Mouse (Mus musculus): ENCODE measurements around the gene Cpne1. TPM values are rescaled to one million over a fixed set of nuclear protein-coding genes. Genes with fewer than 3 reads are reported as not detected.
"Not testable (repeated sequence)": the region's sequence is repeated elsewhere in the genome, so short reads cannot be mapped to it uniquely, and the experiment has no call there.

Gene Cpne1
- polyA plus RNA-seq, 1 experiment from 2014 or later, result 73.9 TPM

- Histone ChIP-seq H3K4me1 (replicated peaks) (no peaks in the 10 kb centered on the region), H3K9me3 (no peaks in the 10 kb centered on the region), H3K9ac (replicated peaks) (no peak within 1 kb of the TSS), H3K4me2 (no peak within 1 kb of the TSS), H3K27me3 (no peaks in the 10 kb centered on the region), H3K27ac (no peak within 1 kb of the TSS), H3K36me3 (peaks cover 47% of the 10 kb centered on the region; the same call in 1 of the 2 replicates), H3K4me3 (replicated peaks) (no peak within 1 kb of the TSS)
- WGBS, result 94% methylated on average over 5 of the region's 5 CpGs
- no peak for ATAC-seq (ENCODE audit: insufficient number of reproducible peaks, insufficient read depth, low FRiP score, low TSS enrichment, low read depth)
Observed at GRCm38 (mm10) chr2:156126992-156127391, 15.2 kb upstream of the Cpne1 start, which contains the start of gene Gm28036. Gene Gm28036, minus strand, starts transcription at chr2:156127092.

GRCm38 (mm10) chr2:156123731-156124130 lies 12.0 kb upstream of the Cpne1 start:
- ATAC-seq (ENCODE audit: insufficient number of reproducible peaks, insufficient read depth, low FRiP score, low TSS enrichment, low read depth), result no peak
- no peaks in the 10 kb centered on the region for H3K27me3 ChIP-seq
- 94% methylated on average over 5 of the region's 5 CpGs for WGBS
- H3K9me3 ChIP-seq, result no peaks in the 10 kb centered on the region
- H3K9ac ChIP-seq (replicated peaks), result no peak overlapping the region
- no peak overlapping the region for H3K4me2 ChIP-seq
- no peak overlapping the region for H3K4me3 ChIP-seq (replicated peaks)
- H3K4me1 ChIP-seq (replicated peaks), result no peaks in the 10 kb centered on the region
- H3K36me3 ChIP-seq, result peaks cover 37% of the 10 kb centered on the region; the same call in 1 of the 2 replicates
- no peak overlapping the region for H3K27ac ChIP-seq

DNA sequence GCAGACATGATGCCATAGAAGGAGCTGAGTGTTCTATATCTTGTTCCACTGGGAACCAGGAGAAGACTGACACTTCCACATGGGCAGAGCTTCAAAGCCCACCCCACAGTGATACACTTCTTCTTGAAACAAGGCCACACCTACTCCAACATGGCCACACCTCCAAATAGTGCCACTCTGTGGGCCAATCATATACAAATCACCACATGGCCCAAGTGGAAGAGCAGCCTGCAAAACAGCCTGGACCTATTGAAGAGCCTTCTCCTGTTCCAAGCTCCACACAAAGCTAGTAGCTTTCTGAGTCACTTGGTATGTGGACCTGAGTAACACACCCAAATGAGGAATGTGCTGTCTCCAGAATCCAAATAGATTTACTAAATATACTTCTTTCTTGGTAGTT lies 7.8 kb upstream of the Cpne1 start:
- no peaks in the 10 kb centered on the region for H3K4me1 ChIP-seq (replicated peaks)
- no peaks in the 10 kb centered on the region for H3K9me3 ChIP-seq
- ATAC-seq (ENCODE audit: insufficient number of reproducible peaks, insufficient read depth, low FRiP score, low TSS enrichment, low read depth), result no peak
- no peaks in the 10 kb centered on the region for H3K27me3 ChIP-seq
- H3K27ac ChIP-seq, result no peak overlapping the region
- peaks cover 8% of the 10 kb centered on the region; the same call in 1 of the 2 replicates for H3K36me3 ChIP-seq
- no peak overlapping the region for H3K9ac ChIP-seq (replicated peaks)
- no peak overlapping the region for H3K4me2 ChIP-seq
- no peak overlapping the region for H3K4me3 ChIP-seq (replicated peaks)

DNA sequence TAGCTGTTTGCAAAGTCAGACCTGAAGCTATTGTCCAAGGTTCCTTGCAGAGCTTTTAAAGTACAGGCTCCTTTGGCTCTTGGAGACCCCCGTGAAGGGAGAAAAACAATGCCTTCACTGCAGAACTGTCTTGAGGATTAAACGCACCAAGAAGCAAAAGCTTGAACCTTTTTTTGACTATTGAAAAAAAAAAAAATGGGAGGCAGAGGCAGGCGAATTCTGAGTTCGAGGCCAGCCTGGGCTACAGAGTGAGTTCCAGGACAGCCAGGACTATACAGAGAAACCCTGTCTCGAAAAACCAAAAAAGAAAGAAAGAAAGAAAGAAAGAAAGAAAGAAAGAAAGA lies 287 bp upstream of the Cpne1 start:
- Histone ChIP-seq H3K27ac (peak overlapping the region; percentile 94), H3K4me3 (replicated peaks) (peak overlapping the region; percentile 94), H3K4me2 (peak overlapping the region; percentile 47), H3K9ac (replicated peaks) (peak overlapping the region; percentile 98)
- not testable (repeated sequence) for H3K27me3 ChIP-seq; H3K9me3 ChIP-seq; H3K36me3 ChIP-seq; H3K4me1 ChIP-seq (replicated peaks); ATAC-seq (ENCODE audit: insufficient number of reproducible peaks, insufficient read depth, low FRiP score, low TSS enrichment, low read depth)
- WGBS, result 25% methylated on average over 5 of the region's 5 CpGs

GRCm38 (mm10) chr2:156110627-156111357 lies 973 bp downstream of the Cpne1 start:
- peak; percentile 59; the same call in 1 of the 2 replicates for ATAC-seq (ENCODE audit: insufficient number of reproducible peaks, insufficient read depth, low FRiP score, low TSS enrichment, low read depth)
- Histone ChIP-seq H3K36me3 (peaks cover 4% of the 10 kb centered on the region; the same call in 1 of the 2 replicates), H3K9ac (replicated peaks) (peak overlapping the region; percentile 98), H3K4me2 (peak overlapping the region; percentile 66), H3K9me3 (no peaks in the 10 kb centered on the region), H3K27ac (peak overlapping the region; percentile 94), H3K27me3 (no peaks in the 10 kb centered on the region), H3K4me1 (replicated peaks) (peaks cover 14% of the 10 kb centered on the region), H3K4me3 (replicated peaks) (peak overlapping the region; percentile 94)
- 2% methylated on average over 16 of the region's 16 CpGs for WGBS

- Histone ChIP-seq H3K27ac (no peak overlapping the region), H3K4me1 (replicated peaks) (0 out of 2 replicates have a peak, but pooled peaks cover 3% of the 10 kb centered on the region), H3K9ac (replicated peaks) (no peak overlapping the region), H3K9me3 (no peaks in the 10 kb centered on the region), H3K27me3 (no peaks in the 10 kb centered on the region), H3K4me3 (replicated peaks) (no peak overlapping the region), H3K36me3 (peaks cover 46% of the 10 kb centered on the region), H3K4me2 (no peak overlapping the region)
- no peak for ATAC-seq (ENCODE audit: insufficient number of reproducible peaks, insufficient read depth, low FRiP score, low TSS enrichment, low read depth)
- WGBS, result 79% methylated on average over 5 of the region's 5 CpGs
Observed at GRCm38 (mm10) chr2:156091926-156092325, 19.8 kb downstream of the Cpne1 start.

- no peak overlapping the region for H3K27ac ChIP-seq
- H3K9ac ChIP-seq (replicated peaks), result no peak overlapping the region
- H3K4me1 ChIP-seq (replicated peaks), result 0 out of 2 replicates have a peak, but pooled peaks cover 3% of the 10 kb centered on the region
- peaks cover 25% of the 10 kb centered on the region for H3K36me3 ChIP-seq
- no peaks in the 10 kb centered on the region for H3K9me3 ChIP-seq
- H3K4me3 ChIP-seq (replicated peaks), result no peak overlapping the region
- no peak overlapping the region for H3K4me2 ChIP-seq
- H3K27me3 ChIP-seq, result no peaks in the 10 kb centered on the region
- WGBS, result 91% methylated on average over 1 of the region's 1 CpGs
- ATAC-seq (ENCODE audit: insufficient number of reproducible peaks, insufficient read depth, low FRiP score, low TSS enrichment, low read depth), result no peak
Observed at GRCm38 (mm10) chr2:156089799-156090198, 22.0 kb downstream of the Cpne1 start.

- Histone ChIP-seq H3K27ac (no peak overlapping the region), H3K36me3 (peaks cover 24% of the 10 kb centered on the region), H3K4me2 (no peak overlapping the region), H3K4me1 (replicated peaks) (0 out of 2 replicates have a peak, but pooled peaks cover 3% of the 10 kb centered on the region), H3K9me3 (no peaks in the 10 kb centered on the region), H3K27me3 (no peaks in the 10 kb centered on the region), H3K9ac (replicated peaks) (no peak overlapping the region), H3K4me3 (replicated peaks) (no peak overlapping the region)
- WGBS, result 86% methylated on average over 7 of the region's 7 CpGs
- ATAC-seq (ENCODE audit: insufficient number of reproducible peaks, insufficient read depth, low FRiP score, low TSS enrichment, low read depth), result no peak
Observed at GRCm38 (mm10) chr2:156087391-156088110, 24.2 kb downstream of the Cpne1 start.

DNA sequence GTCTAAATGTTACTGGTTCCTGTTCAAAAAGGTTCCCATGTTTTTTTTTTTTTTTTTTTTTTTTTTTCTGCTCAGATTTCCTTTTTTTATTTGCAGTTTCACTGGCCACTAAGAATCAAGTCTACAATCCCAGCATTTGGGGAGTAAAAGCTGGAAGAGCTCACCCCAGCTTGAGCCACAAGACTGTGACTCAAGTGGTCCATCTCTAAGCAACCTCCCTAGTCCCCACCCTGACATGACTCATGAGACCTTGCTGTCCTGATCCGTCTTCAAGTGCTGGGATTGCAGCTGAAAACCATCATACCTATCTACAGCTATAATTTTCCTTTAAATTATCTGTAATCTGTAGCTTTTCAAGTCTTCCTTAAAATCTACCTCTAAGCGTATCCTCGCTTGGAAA lies 27.2 kb downstream of the Cpne1 start:
- Histone ChIP-seq H3K4me2 (no peak overlapping the region), H3K9ac (replicated peaks) (no peak overlapping the region), H3K4me1 (replicated peaks) (no peaks in the 10 kb centered on the region), H3K9me3 (no peaks in the 10 kb centered on the region), H3K27me3 (no peaks in the 10 kb centered on the region), H3K27ac (no peak overlapping the region), H3K4me3 (replicated peaks) (no peak overlapping the region), H3K36me3 (peaks cover 14% of the 10 kb centered on the region)
- 88% methylated on average over 3 of the region's 3 CpGs for WGBS
- no peak for ATAC-seq (ENCODE audit: insufficient number of reproducible peaks, insufficient read depth, low FRiP score, low TSS enrichment, low read depth)

DNA sequence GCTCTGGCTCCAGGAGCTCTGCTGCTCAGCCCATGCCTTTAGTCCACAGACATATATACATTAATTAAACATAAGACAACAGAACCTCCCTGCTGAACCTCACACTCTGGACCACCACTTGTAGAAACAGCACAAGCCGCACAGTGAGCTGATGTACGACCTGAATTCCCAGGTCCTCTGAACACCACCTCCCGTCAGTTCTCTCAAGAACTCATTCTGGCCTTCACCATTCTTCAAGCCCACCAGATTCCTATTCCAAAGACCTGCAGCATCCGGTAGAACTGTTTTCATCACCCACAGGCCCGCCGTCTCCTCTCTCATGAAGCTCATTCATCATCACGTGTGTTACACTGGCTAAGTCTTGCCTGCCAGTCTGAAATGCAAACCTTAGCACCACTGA lies 31.4 kb downstream of the Cpne1 start:
- ATAC-seq (ENCODE audit: insufficient number of reproducible peaks, insufficient read depth, low FRiP score, low TSS enrichment, low read depth), result no peak
- Histone ChIP-seq H3K36me3 (peaks cover 44% of the 10 kb centered on the region), H3K27ac (no peak overlapping the region), H3K4me3 (replicated peaks) (no peak overlapping the region), H3K4me1 (replicated peaks) (no peaks in the 10 kb centered on the region), H3K27me3 (no peaks in the 10 kb centered on the region), H3K9ac (replicated peaks) (no peak overlapping the region; the same call in 1 of the 2 replicates), H3K9me3 (no peaks in the 10 kb centered on the region), H3K4me2 (no peak overlapping the region)
- WGBS, result 88% methylated on average over 7 of the region's 7 CpGs

DNA sequence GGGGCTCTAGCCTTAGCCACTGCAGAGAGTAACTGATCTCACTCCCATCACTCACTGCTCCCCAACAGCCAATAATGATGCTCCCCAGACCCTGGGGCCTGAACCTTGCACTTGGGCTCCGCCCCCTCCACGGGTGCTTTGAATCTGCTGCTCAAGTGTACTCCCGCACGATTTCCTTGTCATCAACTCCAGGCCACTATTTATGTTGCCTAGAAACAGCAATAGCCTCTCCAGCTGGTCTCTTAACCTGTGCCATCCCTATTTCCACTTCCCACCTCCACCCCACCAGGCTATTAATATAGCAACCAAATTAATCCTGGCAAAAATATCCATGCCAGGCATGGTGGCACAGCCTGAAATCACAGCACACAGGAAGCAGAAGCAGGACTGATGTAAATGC lies 32.1 kb downstream of the Cpne1 start:
- Histone ChIP-seq H3K9me3 (no peaks in the 10 kb centered on the region), H3K4me2 (no peak overlapping the region), H3K4me1 (replicated peaks) (no peaks in the 10 kb centered on the region), H3K27me3 (no peaks in the 10 kb centered on the region), H3K27ac (no peak overlapping the region), H3K9ac (replicated peaks) (no peak overlapping the region), H3K4me3 (replicated peaks) (no peak overlapping the region), H3K36me3 (peaks cover 51% of the 10 kb centered on the region)
- 46% methylated on average over 4 of the region's 4 CpGs for WGBS
- ATAC-seq (ENCODE audit: insufficient number of reproducible peaks, insufficient read depth, low FRiP score, low TSS enrichment, low read depth), result no peak

Measured in limb, embryonic 12.5 days (tissue).